Mouse (Mus musculus) liver (tissue): ENCODE data around the gene Ccdc73.
"Not testable (repeated sequence)": the region's sequence is repeated elsewhere in the genome, so short reads cannot be mapped to it uniquely, and the experiment has no call there.

Source experiments
- DNase-seq: peaks from one replicate; pipeline ENCODE4 v3.0.0-alpha.2; 2020; ENCODE audit warnings: mixed read lengths

Gene Ccdc73

DNA sequence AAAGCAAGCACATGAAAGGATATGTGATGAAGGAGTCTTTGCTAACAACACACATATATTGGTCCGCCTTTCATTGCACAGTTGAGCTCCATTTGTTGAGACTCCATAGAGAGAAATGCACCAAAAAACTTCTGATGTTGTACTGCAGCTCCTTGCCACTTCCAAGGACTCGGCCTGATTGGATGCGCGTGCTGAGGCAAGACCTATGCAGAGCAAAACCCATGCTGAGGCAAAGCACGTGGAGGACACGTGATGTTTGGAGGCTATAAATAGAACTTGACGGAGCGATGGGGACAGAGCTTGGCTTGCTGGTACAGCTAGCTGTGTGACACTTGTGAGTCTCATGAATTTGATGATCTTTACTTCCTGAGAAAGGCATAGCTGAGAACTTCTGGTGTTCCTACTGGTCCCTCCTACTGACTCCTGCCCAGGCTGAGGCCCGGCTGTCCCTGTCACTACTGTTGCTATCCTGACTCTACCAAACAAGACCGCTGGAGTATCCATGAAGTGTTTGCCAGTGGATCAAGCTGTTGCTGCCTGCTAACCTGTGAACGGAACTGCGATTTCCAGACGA is at the start of gene Ccdc73:
TSS of gene Ccdc73 (plus strand) at position 524 of the 574 bp plus-strand sequence.
- no peak for DNase-seq

DNA sequence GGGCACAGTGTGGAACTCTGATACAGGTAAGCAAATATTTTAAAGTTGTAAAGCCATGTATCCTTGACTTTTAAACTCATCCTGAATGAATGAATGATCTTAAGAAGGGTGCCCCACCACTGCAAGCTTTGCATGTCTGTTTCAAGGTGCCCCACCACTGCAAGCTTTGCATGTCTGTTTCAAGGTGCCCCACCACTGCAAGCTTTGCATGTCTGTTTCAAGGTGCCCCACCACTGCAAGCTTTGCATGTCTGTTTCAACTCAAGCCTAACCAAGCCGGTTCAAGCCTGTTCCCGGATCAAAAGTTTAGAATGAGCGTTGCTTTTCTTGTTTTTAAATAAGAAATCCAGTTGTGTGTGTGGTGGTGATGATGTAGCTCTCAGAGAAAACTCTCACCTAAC is 48.8 kb upstream of the Ccdc73 start:
- not testable (repeated sequence) for DNase-seq

- no peak for DNase-seq
Measured at GRCm38 (mm10) chr2:104826191-104826590, 41.4 kb upstream of the Ccdc73 start.

DNA sequence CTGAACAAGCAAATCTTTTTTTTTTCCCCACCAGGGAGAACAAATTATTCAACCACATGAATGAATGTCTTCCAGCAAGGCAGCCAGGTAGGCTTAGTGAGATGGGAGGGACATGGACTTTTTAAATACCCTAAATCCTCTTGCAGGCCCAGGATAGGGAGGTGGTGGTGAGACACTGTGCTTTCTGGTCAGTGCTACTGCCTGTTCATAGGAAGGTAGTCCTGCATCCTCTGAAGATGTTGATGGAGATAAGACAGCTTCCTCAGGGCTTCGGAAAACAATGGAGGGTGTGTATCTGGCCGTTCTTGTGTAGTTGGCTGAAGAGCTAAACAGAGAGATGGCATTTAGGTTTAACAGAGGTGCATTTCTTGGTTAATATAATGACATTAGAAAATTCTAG is 35.1 kb upstream of the Ccdc73 start:
- no peak for DNase-seq

DNA sequence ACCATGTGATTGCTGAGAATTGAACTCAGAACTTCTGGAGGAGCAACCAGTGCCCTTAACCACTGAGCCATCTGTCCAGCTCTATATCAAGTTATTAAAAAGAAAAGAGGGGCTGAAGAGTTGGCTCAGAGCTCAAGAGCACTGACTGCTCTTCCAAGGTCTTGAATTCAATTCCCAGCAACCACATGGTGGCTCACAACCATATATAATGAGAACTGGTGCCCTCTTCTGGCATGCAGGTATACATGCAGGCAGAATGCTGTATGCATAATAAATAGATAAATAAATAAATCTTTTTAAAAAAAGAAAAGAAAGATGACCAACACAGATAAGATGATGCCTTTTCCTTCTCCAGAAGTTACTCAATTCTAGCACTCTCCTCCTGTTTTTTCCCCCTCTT is 26.6 kb upstream of the Ccdc73 start:
- DNase-seq: no peak

- no peak for DNase-seq
Measured at GRCm38 (mm10) chr2:104841736-104842135, 25.9 kb upstream of the Ccdc73 start.

DNA sequence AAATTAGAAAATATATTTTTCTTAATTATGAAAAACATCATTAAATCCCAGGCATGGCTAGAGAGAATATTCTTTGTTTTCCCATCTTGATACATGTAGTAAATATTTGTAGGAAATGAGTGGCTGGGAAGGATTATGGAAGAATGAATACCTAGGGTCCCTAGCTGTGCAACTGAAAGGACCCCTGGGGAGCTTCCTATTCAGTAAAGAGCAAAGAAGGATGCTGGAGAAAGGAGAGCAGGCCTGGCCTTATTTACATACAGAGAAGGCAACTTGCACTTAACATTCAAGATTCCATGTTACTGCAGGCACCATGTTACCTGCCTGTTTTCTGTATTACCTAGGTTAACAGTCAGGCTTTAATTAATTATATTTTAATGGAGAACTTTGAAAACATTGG is 25.0 kb upstream of the Ccdc73 start:
- no peak for DNase-seq

- no peak for DNase-seq
Measured at GRCm38 (mm10) chr2:104846638-104847414, 20.8 kb upstream of the Ccdc73 start.

DNA sequence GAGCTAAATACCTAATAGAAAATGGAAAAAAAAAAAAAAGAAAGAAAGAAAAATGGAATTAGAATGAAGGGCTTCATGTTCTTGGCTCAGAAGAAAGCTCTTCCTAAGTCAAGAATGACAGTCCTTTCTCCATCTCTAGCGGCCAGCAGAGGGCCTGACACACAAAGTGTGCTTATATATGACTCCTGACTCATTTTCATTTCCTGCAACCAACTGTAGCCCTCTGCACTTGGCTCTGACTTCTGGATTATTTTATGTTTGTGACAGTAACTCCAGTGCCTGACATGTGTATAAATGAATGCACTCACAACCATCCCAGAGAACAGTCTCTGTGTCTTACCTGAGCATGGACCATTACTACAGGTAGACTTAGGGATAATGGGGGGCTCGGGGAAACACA is 20.0 kb upstream of the Ccdc73 start:
- peak; percentile 21 for DNase-seq

GRCm38 (mm10) chr2:104848235-104849161 is 19.1 kb upstream of the Ccdc73 start:
- no peak for DNase-seq

DNA sequence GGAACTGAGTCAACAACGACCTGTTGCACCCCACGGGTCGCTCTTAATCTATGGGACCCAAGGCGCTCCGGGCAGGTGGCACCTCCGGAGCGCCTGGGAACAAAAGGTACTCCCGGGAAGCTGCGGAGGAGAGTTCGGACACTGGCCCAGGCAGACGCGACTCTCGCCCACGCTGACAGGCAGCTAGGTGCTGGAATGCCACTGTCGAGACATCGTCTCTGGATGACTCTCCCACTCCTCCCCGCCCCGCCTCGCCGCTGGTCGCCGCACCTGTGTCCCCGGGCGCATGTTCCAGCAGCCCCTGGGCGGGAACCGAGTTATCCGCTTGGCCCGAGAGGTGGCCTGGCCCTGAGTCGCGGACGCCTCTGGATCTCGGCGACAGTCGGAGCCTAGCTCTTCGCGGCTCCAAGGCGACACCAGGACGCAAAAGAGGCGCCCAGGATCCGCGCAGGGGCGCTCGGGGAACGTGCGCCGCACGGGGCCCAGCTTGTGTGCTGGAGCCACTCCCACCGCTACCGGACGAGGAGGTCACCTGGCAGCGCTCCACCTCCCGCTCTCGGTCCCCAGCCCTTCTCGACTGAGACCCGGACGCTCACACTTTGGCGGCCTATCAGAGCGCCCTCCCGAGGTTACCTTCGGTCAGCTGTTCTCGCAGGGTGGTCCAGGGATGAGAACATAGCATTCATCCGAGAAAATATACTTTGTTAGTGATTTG is 18.2 kb upstream of the Ccdc73 start, which contains the start of gene Prrg4:
TSS of gene Prrg4 (minus strand) at position 601 of the 715 bp plus-strand sequence.
- DNase-seq: peak; percentile 53

DNA sequence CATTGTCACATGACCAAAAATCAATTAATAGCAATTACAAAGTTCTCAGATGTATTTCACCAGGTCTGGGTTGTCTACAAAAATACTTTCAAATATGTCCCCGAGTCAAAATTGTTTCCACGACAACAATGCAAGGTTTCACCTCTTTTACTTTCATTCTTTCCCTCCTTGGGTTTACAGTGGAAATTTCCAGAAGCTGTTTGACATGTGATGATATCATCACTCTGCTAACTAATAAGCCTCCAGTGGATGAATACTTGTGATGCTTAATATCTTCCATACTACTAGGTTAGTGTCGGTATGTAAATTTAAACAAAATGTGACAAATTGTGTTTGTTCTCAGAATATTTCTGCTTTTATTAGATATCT is 17.6 kb upstream of the Ccdc73 start:
- no peak for DNase-seq

DNA sequence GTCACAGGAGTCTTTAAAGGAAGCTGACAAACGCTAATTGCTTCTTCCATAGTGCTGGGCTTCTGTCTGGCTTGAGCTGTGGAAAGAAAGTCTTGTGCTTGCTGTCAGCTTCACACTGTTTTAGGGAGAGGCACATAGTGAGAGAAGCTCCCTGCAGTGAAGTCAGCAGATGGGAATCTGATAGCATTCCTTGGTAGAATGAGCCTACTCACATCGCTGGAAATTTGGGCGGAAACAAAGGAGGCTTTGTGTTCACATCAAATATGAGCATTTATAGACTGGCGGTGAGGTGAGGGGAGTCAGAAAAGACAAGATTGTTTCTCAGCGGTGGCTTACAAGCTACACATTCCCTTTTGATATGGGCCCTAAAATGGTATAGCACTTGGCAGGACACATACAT is 15.9 kb upstream of the Ccdc73 start:
- no peak for DNase-seq

DNA sequence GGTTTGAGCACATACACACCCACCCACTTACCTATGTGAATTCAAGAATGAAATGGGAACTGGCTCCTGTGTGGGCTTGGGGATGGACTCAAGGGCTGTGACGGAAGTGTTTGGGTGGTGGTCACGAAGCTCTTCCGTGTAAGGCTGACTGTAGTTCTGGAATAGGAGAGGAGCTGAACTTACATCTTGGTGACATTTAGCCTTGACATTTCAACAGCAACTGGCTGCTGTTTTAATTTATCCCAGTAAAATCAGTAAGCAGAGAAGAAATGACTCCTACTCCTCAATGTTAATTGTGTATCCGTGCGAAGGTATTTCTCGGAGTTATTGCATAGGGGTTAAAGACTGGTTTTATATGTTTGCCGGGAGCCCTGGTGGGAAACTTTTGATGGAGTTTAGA is 15.1 kb upstream of the Ccdc73 start:
- DNase-seq: no peak

DNA sequence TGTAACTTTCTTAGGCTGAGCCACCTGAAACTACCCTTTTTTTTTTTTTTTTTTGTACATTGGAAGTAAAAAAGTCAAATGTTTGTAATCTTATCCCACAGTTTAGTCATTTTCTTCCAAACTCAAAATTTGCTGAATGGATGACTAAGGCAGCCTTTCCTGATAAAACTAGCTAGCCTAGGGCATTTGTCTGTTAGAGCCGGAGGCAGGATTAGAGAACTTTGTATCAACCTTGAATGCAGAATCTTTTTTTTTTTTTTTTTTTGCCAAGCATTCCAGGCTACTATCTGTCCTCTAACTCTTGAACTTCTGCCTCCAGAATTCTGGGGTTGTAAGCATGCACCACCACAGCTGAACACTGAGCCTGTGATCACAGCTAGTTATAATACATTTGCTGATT is 12.8 kb upstream of the Ccdc73 start:
- DNase-seq: no peak

DNA sequence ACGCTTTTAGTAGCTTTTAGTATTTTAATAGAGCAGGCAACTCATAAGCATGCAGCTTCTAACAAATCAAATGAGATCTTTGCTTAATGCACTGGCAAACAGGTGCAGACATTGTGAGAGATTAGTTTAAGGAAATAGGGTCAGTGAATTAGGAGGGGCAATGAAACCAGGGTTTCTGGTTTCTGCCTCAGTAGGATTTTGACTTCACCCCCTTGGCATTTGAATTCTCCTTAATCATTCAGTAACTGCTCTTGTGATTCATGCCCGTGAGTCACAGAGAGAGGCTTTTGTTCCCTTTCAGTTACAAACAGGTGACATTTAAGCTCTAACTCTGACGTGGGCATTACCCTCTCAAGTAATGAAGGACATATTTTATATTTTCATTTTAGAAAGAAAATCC is 11.9 kb upstream of the Ccdc73 start:
- no peak for DNase-seq

GRCm38 (mm10) chr2:104856218-104856617 is 11.4 kb upstream of the Ccdc73 start:
- DNase-seq: no peak

DNA sequence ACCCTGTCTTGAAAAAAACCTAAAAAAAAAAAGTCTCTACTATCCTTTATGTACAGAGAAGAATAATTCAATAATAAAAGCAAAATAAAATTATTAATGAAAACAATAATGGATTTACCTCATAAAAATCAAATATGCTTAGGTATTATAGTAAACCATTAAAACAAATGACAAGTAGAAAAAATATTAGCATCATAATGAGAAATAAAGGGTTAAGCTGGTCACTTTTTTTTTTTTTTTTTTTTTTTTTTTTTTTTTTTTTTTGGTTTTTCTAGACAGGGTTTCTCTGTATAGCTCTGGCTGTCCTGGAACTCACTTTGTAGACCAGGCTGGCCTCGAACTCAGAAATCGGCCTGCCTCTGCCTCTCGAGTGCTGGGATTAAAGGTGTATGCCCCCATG is 9.5 kb upstream of the Ccdc73 start:
- not testable (repeated sequence) for DNase-seq

DNA sequence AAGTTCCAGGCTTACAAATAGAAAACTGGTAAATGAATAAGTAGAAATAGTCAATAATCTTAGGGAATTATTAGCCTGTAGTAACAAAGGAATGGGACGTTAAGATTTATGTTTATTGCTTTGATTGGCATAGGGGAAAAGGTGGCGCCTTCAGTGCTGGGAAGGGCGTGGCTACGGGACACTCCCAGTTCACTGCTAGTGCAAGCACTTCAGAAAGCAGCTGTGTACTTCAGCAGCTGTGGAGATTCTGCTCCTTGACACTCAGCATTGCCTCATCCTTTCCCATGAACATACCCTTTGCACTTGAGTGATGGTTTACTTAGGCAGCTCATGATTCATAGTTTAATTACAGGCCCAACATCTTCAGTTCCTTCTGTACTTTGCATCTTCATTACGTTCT is 8.5 kb upstream of the Ccdc73 start:
- no peak for DNase-seq

DNA sequence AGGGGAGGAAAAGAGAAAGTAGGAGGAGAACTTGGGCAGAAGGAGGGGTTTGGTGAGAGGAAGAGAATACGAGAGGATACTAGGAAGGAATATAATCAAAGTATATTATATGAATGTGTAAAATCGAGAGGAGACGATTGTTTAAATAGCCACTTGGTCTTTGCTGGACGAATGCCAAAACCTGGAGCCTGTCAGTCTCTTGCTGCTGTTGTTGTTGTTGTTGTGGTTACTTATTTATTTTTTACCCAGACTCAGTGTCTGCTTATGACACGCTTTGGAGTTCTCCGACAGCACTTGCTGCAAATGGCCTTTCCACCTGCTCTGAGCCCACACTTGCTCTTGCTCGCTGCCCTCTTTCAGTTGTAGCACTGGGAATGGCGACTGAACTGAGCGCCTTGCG is 7.2 kb upstream of the Ccdc73 start:
- no peak for DNase-seq

GRCm38 (mm10) chr2:104864176-104864860 is 3.3 kb upstream of the Ccdc73 start:
- DNase-seq: no peak

- DNase-seq: no peak
Measured at GRCm38 (mm10) chr2:104869101-104869500, 1.5 kb downstream of the Ccdc73 start.
